Mouse (Mus musculus) left cerebral cortex, postnatal 25 days (tissue): ENCODE data around the gene Sash3. TPM values are rescaled to one million over a fixed set of nuclear protein-coding genes. Genes with fewer than 3 reads are reported as not detected.

Experiments used
- DNase-seq, 2 experiments: peaks; one replicate each; pipeline ENCODE4 v3.0.0; 2022; ENCODE audit warnings: low spot score in 2 of 2, mixed read lengths in 1 of 2
- intact Hi-C: fragments of 180-260 bp; cut with DNase I; formaldehyde crosslinking; loops from one replicate; pipeline ENCODE4 v1.15.1; 2025
- total RNA-seq, 2 experiments: library from RNA; stranded (reverse); gene quantifications; 2 replicates each; pipeline ENCODE4 v1.2.3; 2021

The Sash3 gene
- total RNA-seq: 1 to 10 TPM; 1.8 TPM

- intact Hi-C loops: no loop called here
- DNase-seq: no peak
Observed at GRCm38 (mm10) chrX:48146262-48146661, at the start of gene Sash3. TSS of gene Sash3 (plus strand) at chrX:48146436.

GRCm38 (mm10) chrX:48096580-48096979 is 49.7 kb upstream of the Sash3 start:
- intact Hi-C loops: no loop called here
- DNase-seq: no peak

DNA sequence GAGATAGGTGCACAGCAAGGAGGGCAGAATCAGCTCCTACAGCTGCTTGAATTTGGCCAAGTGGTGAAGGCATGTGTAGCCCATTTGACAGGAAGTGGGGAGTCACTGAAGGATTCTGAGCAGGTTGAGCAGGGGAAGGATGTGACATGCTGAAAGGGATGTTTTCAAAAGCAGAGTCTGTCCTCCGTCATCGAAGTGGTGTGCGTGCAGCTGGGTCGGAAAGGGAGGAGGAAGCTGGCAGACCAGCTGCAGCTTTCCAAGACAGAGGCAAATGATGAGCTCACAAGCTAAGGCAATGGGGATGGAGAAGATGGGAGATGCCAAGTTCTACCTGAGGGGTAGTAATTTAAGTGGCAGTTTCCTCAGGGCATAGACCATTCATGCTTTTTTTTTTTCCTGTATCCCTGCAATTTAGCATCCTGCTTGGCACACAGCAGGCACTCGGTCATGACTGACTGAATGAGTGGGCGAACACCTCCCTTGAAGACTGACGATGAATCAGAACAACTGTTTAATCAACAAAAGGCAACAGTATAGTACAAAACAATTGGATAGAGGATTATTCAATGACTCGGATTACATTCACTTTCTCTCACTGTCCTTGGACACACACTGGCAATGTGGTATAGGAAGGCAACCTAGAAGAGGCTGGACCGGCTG is 47.6 kb upstream of the Sash3 start:
- intact Hi-C loops: no loop called here
- DNase-seq: peak in 1 of 2 experiments; percentile 14

- DNase-seq: no peak
- intact Hi-C loops: loop anchor here (2.0 kb wide), 1 partner anchor 79 kb away; no protein-coding TSS in a partner anchor
Observed at GRCm38 (mm10) chrX:48099871-48100270, 46.4 kb upstream of the Sash3 start.

DNA sequence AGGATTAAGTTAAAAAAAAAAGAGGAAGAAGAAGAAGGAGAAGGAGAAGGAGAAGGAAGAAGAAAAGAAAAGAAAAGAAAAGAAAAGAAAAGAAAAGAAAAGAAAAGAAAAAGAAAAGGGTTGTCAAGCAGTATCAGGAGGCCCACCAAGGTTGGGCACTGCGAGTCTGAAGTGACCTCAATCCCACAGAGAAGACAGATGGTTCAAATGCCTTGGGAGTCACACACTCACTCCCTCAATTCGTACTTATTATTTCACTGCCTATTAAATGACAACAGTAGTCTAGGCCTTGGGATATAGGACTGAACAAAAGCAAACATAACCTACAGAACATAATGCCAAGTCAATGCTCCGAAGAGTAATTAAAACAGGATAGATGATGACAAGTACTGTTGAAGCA is 43.0 kb upstream of the Sash3 start:
- DNase-seq: no peak
- intact Hi-C loops: no loop called here

DNA sequence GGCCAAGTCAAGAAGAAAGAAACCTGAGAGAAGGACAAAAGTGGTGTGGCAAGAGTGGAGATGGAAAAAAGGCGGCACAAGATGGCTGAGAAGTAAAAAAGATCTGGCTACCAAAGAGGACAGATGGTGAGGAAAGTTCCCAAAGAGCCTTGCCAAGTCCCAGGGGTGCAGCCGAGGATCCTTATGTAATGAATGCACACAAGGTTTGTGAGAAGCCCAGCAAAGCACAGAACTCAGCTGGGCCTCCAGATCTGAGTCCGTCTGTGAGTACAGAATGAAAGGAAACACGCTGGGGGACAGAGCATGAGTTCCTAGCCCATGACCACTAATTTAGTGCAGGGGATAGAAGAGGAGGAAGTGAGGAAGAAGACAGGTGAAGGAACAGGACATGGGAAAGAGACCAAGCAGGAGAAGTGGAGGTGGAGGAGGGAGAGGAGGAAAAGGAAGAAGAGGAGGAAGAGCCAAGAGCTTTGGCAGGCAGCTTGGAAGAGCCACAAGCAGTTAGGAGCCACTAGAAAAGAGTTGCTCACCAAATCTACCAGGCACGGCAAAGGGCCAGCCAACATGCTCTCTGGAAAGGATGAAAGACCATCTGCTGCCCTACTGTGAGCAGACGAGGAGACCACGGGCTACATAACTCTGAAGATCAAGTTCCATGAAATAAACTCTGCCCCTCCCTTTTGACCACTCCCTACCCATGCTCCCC is 41.3 kb upstream of the Sash3 start:
- DNase-seq: peak; percentile 6 to 76
- intact Hi-C loops: no loop called here

DNA sequence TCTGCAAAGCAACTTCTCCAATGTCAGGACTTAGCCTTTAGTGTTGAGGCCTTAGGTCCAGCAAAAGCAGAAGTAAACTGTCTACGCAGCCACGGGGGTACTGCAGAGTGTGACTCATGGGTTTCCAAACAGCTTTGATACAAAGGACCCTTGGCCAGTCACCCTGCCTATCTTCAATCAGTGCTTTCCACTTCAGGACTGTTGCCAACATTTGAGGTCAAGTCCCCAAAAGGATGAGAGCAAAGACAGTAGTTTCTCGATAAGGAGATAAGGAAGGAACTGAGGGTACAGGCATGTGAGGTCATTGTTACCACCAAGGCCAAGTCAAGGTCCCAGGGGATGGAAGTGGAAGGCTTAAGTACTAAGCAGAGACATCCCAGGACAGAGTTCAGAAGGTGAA is 40.0 kb upstream of the Sash3 start:
- no peak for DNase-seq
- intact Hi-C loops: no loop called here

DNA sequence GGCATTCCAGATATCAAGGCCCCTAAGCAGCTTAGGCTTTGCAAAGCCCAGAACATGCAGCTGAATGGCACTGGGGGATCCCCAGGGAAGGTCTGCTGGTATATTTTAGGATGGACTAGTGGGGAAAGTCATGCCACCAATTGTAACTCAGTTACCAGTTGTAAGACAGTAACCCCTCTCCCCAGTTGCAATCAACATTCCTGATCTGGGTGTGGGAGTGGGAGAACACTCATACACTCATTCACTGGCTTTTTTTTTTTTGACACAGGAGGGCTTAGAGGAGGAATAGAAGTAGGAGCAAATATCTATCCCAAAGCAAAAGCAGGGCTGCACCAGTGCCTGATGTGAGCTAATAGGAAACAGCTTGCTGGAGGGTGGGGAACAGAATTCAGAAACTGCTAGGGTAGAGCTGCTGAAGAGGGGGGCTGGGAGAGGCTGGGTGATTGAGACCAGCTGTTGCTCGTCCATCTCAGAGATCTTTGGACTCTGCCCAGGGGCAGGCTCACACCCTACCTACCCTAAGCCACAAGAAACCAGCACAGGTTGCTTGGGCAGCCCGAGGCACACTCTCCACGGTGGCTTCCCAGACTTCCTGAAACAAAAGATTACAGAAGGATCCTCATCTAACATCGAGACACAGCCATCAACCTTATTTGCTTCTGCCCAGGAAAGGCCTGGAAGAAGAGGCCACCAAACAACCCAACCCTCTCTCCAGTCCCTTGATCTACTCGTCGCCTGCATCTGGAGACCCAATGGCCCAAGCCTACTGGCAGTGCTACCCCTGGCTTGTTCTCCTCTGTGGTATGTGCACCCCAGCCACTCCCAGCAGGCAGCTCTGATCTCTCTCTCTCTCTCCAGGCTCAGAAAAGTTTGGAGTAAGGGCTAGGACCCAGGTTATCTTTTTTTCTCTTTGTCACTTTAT is 37.6 kb upstream of the Sash3 start, which contains the start of gene Xpnpep2:
Gene Xpnpep2, plus strand, starts transcription at position 332 of the 922 bp plus-strand sequence.
- intact Hi-C loops: no loop called here
- DNase-seq: no peak

DNA sequence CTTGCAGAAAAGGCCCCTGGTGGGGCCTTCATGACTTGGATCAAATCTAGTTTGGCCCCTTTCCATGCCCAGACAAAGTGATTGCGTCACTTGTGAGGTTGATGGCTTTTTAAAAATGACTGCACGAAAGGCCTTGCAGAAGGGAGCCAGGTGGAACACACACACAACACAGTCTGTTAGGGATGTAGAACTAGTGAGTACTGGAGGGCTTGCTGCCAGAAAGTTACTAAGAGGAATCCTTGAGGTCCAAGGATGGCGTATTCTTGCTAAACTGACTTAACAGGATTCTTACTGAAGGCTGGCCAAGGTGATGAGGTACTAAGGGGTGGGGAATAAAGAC is 37.0 kb upstream of the Sash3 start:
- intact Hi-C loops: no loop called here
- no peak for DNase-seq

GRCm38 (mm10) chrX:48119294-48119693 is 26.9 kb upstream of the Sash3 start:
- intact Hi-C loops: no loop called here
- DNase-seq: no peak

- peak; percentile 31 to 55 for DNase-seq
- intact Hi-C loops: loop anchor here (1.0 to 10.0 kb wide), 2 partner anchors 105 to 130 kb away; no protein-coding TSS in a partner anchor
Observed at GRCm38 (mm10) chrX:48124132-48125071, 21.8 kb upstream of the Sash3 start.

- no peak for DNase-seq
- intact Hi-C loops: loop anchor here (10.0 kb wide), 1 partner anchor 132 kb away; no protein-coding TSS in a partner anchor
Observed at GRCm38 (mm10) chrX:48126903-48127476, 19.2 kb upstream of the Sash3 start.

DNA sequence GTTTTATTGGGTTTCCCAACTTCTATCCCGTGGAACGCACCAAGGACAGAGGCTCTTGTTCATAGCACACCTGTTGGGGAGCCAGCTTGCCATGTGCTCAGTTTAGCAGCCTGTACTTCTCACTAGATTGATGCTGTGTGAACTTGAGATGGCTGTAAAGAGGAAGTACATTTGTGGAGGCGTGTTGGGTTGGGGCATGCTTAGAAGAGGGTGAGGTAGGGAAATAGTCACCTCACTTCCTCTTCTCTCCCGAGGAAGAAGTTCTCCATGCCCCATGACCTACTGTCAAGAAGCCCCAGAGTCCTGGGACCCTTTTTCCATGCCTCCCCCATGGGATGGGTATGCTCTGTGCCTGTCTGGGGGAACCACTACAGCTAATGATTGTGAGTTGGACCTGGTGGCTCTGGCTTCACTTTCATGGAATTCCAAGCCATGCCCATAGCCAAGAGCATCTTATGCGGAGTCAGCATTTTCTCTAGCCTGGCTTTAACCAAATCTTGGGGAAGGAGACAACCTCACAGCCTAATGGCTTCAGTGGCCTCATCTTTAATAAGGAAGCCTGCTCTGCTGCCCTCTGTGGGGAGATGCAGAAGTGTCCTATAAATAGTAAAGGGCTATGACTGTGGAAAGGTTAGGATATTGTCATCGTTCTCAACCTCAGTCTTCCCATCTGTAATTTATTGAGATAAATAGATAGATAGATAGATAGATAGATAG is 18.6 kb upstream of the Sash3 start:
- DNase-seq: no peak
- intact Hi-C loops: loop anchor here (10.0 kb wide), 1 partner anchor 133 kb away; no protein-coding TSS in a partner anchor

DNA sequence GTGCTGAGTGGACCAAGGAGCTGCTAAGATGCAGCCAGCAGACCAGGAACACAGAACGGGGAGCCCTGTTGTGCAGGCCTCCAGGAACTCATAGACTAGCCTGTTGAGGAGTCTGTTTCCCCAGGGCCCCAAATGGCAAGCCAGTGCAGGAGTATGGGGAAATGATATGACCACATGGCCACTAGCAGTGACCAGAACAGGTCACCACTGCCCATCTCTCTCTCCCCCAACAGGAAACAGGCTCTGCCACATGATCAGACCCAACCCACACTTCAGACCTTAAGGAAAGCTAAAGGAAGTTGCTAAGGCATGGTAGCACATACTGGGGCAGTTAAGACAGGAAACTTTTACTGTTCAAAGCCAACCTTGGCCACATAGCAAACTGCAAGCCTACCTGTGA is 17.1 kb upstream of the Sash3 start:
- intact Hi-C loops: loop anchor here (10.0 kb wide), 1 partner anchor 134 kb away; no protein-coding TSS in a partner anchor
- DNase-seq: no peak

GRCm38 (mm10) chrX:48136935-48137334 is 9.3 kb upstream of the Sash3 start:
- DNase-seq: no peak
- intact Hi-C loops: no loop called here

DNA sequence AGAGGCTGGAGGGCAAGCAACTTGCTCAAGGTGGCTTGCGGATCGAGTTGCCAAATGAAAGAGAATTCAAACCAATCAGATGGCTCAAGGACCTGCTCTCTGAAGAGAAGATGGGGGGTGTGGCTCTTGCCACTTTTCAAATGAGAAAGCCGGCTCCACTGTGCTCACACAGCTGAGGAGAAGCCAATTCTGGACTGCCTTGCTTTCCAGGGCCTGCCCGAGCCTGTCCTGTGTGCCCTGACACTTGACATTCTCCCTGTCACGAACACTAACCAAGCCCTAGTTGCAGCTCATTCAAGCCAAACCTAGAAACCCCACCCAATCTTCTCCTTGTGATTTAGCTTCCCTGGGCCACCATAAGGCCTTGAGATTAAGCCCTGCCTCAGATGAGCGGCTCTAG is 8.2 kb upstream of the Sash3 start:
- intact Hi-C loops: no loop called here
- DNase-seq: no peak

GRCm38 (mm10) chrX:48138539-48139275 is 7.5 kb upstream of the Sash3 start:
- intact Hi-C loops: no loop called here
- no peak for DNase-seq
